Mouse (Mus musculus) embryonic fibroblast, embryonic 13.5 days (primary cell): ENCODE measurements at regions not wholly inside any gene's neighbourhood (a gene's known extent, or its start where the extent isn't known, plus 50 kb on each side); places are given as distances from the start of the nearest gene placed in this dataset.
A peak's percentile ranks its signal among the peaks of the same experiment; 100 is the strongest.

Source experiments
- H3K27ac ChIP-seq: 2 replicates; pipeline ENCODE4 v1.5.1; 2012; ENCODE audit warnings: low read length, control low read depth, inconsistent platforms; ENCODE audit not compliant: insufficient read depth
- H3K4me1 ChIP-seq: 2 replicates; pipeline ENCODE4 v1.6.1; 2011; ENCODE audit warnings: low read length; ENCODE audit not compliant: control insufficient read depth, insufficient read depth
- H3K4me3 ChIP-seq: 2 replicates; pipeline ENCODE4 v1.5.1; 2011; ENCODE audit warnings: mild to moderate bottlenecking, control low read depth, low read length; ENCODE audit not compliant: insufficient read depth
- CTCF ChIP-seq: IDR thresholded peaks from 2 replicates; pipeline ENCODE4 v1.5.1; 2011; ENCODE audit warnings: mild to moderate bottlenecking, control low read depth, low read length, moderate library complexity, borderline replicate concordance; ENCODE audit not compliant: insufficient read depth
- POLR2A ChIP-seq: IDR thresholded peaks from 2 replicates; pipeline ENCODE4 v1.6.1; 2011; ENCODE audit warnings: low read depth, mild to moderate bottlenecking, control low read depth, low read length, moderate library complexity

GRCm38 (mm10) chr5:75479149-75479548 is 95.6 kb upstream of the Kit start:
- Histone ChIP-seq H3K27ac (no peak overlapping the region), H3K4me3 (no peak overlapping the region), H3K4me1 (no peaks in the 10 kb centered on the region)
- no peak for TF ChIP-seq CTCF
- TF ChIP-seq POLR2A, result no peak

- TF ChIP-seq POLR2A (no peak), CTCF (no peak)
These were observed 93.1 kb upstream of the Kit start for GRCm38 (mm10) chr5:75481595-75481994.

GRCm38 (mm10) chr5:75484330-75484729 is 90.4 kb upstream of the Kit start:
- Histone ChIP-seq H3K4me1 (no peaks in the 10 kb centered on the region), H3K4me3 (no peak overlapping the region), H3K27ac (no peak overlapping the region)
- no peak for TF ChIP-seq POLR2A
- no peak for TF ChIP-seq CTCF

More at GRCm38 (mm10) chr5:75481595-75481994, 93.1 kb upstream of the Kit start:
- Histone ChIP-seq H3K27ac (no peak overlapping the region), H3K4me3 (no peak overlapping the region), H3K4me1 (no peaks in the 10 kb centered on the region)

GRCm38 (mm10) chr5:75490806-75491205 is 83.9 kb upstream of the Kit start:
- Histone ChIP-seq H3K27ac (no peak overlapping the region), H3K4me3 (no peak overlapping the region), H3K4me1 (no peaks in the 10 kb centered on the region)
- TF ChIP-seq POLR2A, result no peak

- Histone ChIP-seq H3K4me3 (no peak overlapping the region), H3K4me1 (no peaks in the 10 kb centered on the region), H3K27ac (no peak overlapping the region)
- TF ChIP-seq POLR2A (no peak), CTCF (no peak)
These were observed 80.6 kb upstream of the Kit start for GRCm38 (mm10) chr5:75494143-75494542.

GRCm38 (mm10) chr5:75499053-75499452 is 75.7 kb upstream of the Kit start:
- H3K4me3 ChIP-seq, result no peak overlapping the region
- TF ChIP-seq POLR2A, result no peak
- no peak for TF ChIP-seq CTCF
- peaks cover 11% of the 10 kb centered on the region for H3K4me1 ChIP-seq
- no peak overlapping the region for H3K27ac ChIP-seq

- H3K4me3 ChIP-seq, result no peak overlapping the region
- no peak overlapping the region for H3K27ac ChIP-seq
- no peak for TF ChIP-seq POLR2A
- TF ChIP-seq CTCF, result no peak
- peaks cover 11% of the 10 kb centered on the region for H3K4me1 ChIP-seq
These were observed 75.0 kb upstream of the Kit start for GRCm38 (mm10) chr5:75499695-75500094.

- Histone ChIP-seq H3K27ac (0 out of 2 replicates have a peak overlapping the region, but pooled peaks have one; percentile 4), H3K4me1 (peaks cover 11% of the 10 kb centered on the region), H3K4me3 (no peak overlapping the region)
- TF ChIP-seq CTCF (no peak), POLR2A (no peak)
These were observed 73.9 kb upstream of the Kit start for GRCm38 (mm10) chr5:75500654-75501416.

- Histone ChIP-seq H3K27ac (no peak overlapping the region), H3K4me3 (no peak overlapping the region), H3K4me1 (peaks cover 11% of the 10 kb centered on the region)
- TF ChIP-seq CTCF, result no peak
- no peak for TF ChIP-seq POLR2A
These were observed 71.0 kb upstream of the Kit start for GRCm38 (mm10) chr5:75503673-75504072.

GRCm38 (mm10) chr5:75512521-75513422 is 61.9 kb upstream of the Kit start:
- Histone ChIP-seq H3K4me1 (no peaks in the 10 kb centered on the region), H3K4me3 (no peak overlapping the region), H3K27ac (no peak overlapping the region)
- TF ChIP-seq POLR2A (no peak), CTCF (no peak)
